Mouse (Mus musculus) E14TG2a.4 (cell line): Measurements from ENCODE around the gene Patl1.

ENCODE experiments used
- CTCF ChIP-seq: conservative IDR thresholded peaks from 2 replicates; pipeline ENCODE4 v1.5.1; 2014; ENCODE audit warnings: low read length
- POU5F1 ChIP-seq: IDR thresholded peaks from 2 replicates; pipeline ENCODE4 v1.6.1; 2014; ENCODE audit warnings: low read length, borderline replicate concordance

GRCm38 (mm10) chr19:11875006-11875405 lies 37.2 kb upstream of the Patl1 start, which contains the start of gene Olfr1419:
- TF ChIP-seq CTCF = no peak
- TF ChIP-seq POU5F1 = no peak
